Mouse (Mus musculus) urinary bladder, postnatal 36 days (tissue): ENCODE results near the gene Ryk.
A peak's percentile ranks its signal among the peaks of the same experiment; 100 is the strongest.
"Not testable (repeated sequence)": the region's sequence is repeated elsewhere in the genome, so short reads cannot be mapped to it uniquely, and the experiment has no call there.

Source experiments
- DNase-seq, 2 experiments: peaks; one replicate each; pipeline ENCODE4 v3.0.0; 2022; ENCODE audit warnings: low spot score in 2 of 2, mixed read lengths in 1 of 2

The Ryk gene

GRCm38 (mm10) chr9:102904952-102905351 lies 70.2 kb downstream of the Ryk start:
- no peak for DNase-seq

DNA sequence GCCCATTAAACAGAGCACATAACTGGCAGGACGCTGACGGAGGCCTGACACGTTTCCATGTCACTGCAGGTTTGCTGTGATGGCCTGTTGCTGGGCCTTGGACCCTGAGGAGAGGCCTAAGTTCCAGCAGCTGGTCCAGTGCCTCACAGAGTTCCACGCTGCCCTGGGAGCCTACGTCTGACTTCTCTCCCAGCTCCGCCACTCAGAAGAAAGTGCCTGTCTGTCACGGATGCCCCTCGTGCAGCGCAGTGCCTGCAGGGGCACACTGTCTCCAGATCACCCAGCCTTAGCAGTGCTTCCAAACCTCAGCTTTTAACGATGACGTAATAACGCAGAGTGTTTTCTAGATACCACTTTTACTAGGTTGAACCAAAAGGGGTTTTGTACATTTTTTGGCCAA lies 72.1 kb downstream of the Ryk start:
- DNase-seq, result no peak

GRCm38 (mm10) chr9:102907521-102908246 lies 73.0 kb downstream of the Ryk start:
- no peak for DNase-seq

DNA sequence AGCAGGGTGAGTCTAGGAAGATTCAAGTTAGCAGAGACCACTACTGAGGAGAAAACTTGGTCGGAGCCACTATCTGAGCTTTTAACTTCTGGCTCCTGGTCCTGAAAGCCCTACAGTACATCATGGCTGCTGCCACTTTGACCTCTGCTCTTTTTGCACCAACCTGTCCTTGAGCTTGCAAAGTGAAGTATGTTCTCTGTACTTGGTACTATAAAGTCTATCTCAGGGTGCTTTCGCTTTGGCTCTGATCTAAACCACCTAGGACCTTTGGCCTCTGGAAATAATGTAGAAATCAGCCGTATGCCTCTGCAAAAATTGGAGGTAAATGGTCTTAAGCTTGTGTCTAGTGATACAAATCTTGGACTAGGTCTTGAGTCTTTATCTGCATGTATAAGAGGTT lies 76.8 kb downstream of the Ryk start:
- no peak for DNase-seq

GRCm38 (mm10) chr9:102912516-102913035 lies 77.9 kb downstream of the Ryk start:
- no peak for DNase-seq

DNA sequence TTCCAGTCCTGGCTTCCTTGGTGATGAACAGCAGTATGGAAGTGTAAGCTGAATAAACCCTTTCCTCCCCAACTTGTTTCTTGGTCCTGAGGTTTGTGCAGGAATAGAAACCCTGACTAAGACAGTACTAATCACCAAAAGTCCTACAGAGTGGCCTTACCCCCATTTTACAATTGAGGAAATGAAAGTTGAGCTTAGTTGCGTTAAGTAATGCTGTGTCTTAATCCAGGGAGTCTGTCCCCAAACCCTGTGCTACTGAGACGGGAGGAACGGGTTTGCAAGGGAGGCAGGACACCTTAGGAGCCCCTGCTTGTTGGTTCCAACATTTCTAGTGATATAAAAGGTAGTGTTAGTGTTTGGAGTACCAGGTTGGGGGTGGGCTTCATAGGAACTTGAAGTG lies 78.9 kb downstream of the Ryk start:
- DNase-seq, result not testable (repeated sequence)

DNA sequence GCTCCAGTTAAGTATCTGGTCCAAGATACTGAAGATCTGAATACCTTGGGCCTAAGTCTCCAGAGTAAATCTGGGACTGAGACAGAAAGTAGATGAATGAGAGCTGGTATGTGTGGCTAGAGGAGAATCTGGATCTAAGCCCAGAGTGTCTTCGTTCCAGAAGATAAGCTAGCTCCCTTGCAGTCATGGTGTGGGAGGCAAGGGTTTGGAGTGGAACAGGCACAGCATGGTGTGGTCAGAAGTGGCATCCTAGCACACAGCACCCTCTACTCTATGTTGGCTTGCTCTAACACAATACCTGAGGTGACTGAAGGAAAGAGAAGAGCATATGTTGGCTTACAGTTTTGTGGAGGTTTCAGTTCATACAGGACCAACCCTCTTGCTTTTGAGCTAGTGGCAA lies 79.9 kb downstream of the Ryk start:
- DNase-seq, result no peak

DNA sequence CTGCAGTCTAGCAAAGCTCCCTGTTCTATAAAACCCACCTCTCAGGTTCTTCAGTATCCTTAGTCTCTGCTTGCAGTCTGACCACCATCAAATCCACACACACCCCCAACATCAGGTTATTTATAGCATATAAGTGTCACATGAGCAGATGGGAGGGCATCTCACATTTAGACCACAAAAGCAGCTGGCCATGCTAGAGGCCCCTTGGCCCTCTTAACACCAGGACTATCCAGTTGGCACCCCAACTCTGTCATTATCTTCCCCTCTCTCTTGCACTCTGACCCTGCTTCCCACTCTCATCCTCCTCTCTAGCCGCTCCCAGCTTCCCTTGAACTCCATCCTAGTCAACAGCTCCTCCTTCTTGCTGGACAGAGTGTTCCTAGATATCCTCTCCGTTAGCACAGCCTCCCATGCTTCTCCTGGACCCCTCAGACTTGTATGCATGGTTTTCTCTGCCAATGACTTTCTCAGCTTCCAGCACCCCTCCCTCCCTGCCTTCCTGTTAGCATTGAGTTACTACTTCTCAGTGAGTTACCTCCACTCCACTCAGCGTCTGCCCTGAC lies 80.7 kb downstream of the Ryk start:
- no peak for DNase-seq

- DNase-seq, result no peak
Observed at GRCm38 (mm10) chr9:102916076-102916475, 81.4 kb downstream of the Ryk start.

DNA sequence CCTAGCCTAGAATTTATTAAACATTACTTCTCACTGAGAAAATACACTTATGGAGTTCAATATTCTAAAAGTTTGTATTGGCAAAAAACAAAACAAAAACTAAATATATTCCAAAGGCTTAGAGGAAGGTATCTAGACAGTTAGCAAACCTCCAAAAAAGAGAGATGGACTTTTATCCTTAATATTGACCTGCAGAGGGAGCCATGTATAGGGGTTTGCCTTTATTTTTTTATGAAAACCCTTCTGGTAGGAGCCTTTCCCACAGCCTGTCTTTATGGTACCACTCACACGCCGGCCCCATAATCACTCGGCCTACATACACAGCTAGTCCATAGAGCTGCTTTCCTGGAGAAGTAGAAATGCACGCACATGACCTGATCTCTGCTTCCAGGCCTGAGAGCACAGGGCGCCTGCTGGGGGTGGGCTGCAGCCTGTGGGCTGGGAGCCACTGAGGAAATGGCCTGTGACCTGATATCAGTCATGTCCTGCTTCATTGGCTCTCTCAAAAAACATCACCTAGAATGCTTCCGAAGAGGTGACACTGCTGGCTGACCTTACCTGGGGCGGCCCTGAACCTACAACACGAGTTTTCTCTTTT lies 82.9 kb downstream of the Ryk start:
- no peak for DNase-seq

GRCm38 (mm10) chr9:102919486-102919885 lies 84.8 kb downstream of the Ryk start:
- DNase-seq, result no peak

DNA sequence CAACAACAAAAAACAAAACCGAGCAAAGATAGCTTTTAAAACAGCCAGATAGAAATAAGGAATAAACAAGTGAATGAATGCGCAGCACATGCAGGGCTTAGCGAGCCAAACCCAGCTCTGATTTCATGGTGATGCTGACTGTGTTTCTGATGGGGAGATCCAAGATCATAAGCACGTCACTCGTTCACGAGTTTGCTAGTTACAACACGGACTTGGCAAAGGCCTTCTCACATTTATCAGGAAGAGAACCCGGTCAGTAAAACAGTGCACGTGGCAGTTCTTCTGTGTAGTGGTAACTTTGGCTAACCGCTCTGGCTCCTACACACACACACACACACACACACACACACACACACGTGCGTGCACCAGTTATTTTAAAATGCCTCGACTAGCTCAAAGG lies 87.1 kb downstream of the Ryk start:
- peak in 1 of 2 experiments; percentile 18 for DNase-seq

DNA sequence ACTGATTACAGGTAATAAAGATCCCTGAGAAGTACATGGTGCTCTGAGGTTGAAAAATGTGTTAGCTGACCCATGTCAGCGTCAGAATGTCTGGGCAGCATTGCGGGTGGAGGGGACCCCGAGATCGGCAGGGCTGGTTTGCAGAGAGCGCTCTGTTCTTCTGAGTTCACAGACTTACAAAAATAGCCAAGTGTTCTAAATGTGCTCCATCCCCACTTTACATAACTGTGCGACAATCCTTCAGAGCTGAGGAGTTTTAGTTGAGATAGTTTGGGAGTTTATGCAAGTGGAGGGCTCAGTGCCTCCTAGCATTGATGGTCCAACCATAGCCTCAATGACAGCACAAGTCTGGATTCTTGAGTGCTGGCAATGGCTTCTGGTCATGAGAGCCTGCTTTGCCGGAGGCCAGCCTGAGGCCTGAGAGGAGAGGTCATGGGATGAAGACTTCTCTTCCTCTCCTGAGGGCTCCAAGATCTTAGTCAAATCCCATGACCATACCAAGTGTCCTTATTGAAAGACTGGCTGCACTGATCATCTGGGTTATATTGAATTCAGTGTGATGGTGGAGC lies 88.2 kb downstream of the Ryk start:
- DNase-seq, result no peak

DNA sequence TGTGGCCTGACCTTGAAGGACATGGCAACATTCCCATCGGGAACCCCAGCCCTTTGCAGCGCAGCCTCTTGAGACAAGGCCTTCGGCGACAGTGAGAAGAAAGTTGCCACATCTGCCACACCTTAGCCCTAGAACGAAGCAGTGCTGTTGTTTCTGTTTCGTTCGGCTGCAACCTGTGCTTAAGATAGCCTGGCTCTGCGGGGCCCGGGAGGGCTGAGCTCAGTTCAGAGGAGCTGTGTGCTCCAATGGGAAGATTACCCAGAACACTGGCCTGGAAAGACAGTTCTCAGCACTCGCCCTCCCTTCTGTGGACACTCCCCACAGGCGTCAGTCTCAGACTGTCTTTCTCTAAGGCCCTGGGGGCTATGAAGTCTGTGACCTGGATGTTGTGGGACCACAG lies 89.1 kb downstream of the Ryk start:
- no peak for DNase-seq

DNA sequence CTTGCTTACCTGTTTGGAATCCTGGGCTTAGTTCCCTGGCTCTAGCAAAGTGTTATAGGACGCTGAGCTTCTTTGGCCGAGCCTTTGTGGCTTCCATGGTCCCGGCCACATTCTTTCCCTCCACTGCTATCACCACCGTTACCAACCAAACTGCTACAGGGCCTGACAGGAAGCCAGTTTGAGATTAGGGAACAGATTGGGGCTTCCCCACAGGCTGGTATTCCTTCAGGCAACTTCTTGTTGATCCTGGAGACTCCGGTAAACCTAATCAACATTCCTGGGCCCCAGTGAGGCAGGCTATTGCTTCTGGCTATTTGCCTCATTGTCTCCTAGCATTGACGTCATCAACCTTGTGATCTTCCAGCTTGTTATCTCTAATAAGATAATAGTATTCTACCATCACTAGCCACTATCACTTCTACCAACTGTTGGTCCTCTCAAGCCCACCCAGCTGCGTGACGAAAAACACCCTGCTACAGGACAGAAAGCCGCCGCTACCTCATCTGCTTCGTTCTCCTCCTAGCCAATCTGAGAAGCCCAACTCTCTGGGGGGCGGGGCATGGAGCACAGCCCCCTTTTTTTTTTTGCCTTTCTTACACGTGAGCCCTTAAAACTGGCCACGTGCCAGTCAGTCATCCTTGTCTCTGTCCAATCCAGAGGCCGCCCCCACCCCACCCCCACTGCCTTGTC lies 90.1 kb downstream of the Ryk start:
- no peak for DNase-seq

- no peak for DNase-seq
Observed at GRCm38 (mm10) chr9:102926137-102926536, 91.4 kb downstream of the Ryk start.

- no peak for DNase-seq
Observed at GRCm38 (mm10) chr9:102929776-102930175, 95.1 kb downstream of the Ryk start.

GRCm38 (mm10) chr9:102933925-102934721 lies 99.4 kb downstream of the Ryk start:
- DNase-seq, result no peak

DNA sequence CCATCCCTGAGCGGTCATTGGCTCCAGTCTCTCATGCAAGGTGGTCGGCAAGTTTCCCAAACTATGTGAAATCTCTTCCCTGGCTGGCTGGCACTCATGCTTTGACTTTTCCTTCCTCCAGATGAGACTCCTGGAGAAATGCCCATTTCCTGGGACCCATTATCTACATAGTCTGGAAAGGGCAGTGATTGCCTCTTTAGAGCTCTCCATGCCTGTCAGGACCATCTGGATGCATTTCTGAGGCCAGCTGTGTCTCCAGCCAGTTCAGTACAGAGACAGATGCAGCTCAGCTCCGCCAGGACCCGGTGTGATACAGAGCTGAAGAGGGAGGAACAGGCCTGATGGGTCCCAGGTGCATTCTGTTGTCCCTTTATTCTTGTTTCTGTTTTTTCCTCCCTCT lies 107.5 kb downstream of the Ryk start:
- no peak for DNase-seq

GRCm38 (mm10) chr9:102944891-102945290 lies 110.2 kb downstream of the Ryk start:
- no peak for DNase-seq

- no peak for DNase-seq
Observed at GRCm38 (mm10) chr9:102946469-102947015, 111.8 kb downstream of the Ryk start.
